Mouse (Mus musculus) frontal cortex, postnatal 10 days (tissue): ENCODE results near the gene Pbx3.

Experiments
- DNase-seq, 2 experiments: peaks; one replicate each; pipeline ENCODE4 v3.0.0; 2022; ENCODE audit warnings: low spot score in 2 of 2, mixed read lengths in 1 of 2

Gene Pbx3

DNA sequence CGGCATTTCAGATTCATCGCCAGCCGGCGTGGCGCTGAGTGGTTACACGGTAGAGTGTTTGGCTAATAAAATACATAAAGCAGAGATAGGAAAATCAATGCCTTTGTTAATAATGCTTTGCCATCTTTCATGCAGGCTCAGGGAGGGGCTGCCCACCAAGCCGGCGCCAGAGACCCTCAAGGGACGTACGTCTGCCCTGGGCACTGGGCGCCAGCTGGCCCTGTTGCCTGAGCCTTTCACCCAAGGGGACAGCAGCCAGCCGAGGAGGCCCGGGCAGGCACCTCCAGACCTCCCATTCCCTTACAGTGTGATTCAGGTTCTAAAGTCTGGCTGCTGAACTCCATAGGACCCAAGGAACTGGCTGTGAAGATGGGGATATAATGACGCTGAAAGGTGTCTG lies 225.5 kb downstream of the Pbx3 start:
- no peak for DNase-seq

GRCm38 (mm10) chr2:34147036-34147435 lies 225.9 kb downstream of the Pbx3 start:
- no peak for DNase-seq

GRCm38 (mm10) chr2:34146431-34146830 lies 226.5 kb downstream of the Pbx3 start:
- DNase-seq = no peak

- peak; percentile 17 to 29 for DNase-seq
Observed at GRCm38 (mm10) chr2:34139470-34140158, 233.3 kb downstream of the Pbx3 start.

- DNase-seq = no peak
Observed at GRCm38 (mm10) chr2:34135316-34135715, 237.6 kb downstream of the Pbx3 start.

DNA sequence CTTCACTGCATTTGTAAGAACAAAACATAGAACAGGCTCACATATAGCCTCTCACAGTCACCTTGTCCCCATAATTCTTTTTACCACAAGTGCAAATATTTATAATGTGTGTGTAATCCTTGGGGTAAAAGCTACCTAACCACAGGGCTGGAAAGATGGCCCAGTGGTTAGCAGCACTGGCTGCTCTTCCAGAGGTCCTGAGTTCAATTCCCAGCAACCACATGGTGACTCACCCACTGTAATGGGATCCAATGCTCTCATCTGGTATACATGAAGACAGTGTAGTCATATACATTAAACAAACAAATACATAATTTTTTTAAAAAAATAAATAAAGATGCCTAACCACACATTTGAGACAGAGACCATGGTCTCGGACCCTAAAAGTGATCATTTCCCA lies 240.2 kb downstream of the Pbx3 start:
- DNase-seq = no peak

GRCm38 (mm10) chr2:34129674-34130267 lies 243.2 kb downstream of the Pbx3 start:
- DNase-seq = no peak

DNA sequence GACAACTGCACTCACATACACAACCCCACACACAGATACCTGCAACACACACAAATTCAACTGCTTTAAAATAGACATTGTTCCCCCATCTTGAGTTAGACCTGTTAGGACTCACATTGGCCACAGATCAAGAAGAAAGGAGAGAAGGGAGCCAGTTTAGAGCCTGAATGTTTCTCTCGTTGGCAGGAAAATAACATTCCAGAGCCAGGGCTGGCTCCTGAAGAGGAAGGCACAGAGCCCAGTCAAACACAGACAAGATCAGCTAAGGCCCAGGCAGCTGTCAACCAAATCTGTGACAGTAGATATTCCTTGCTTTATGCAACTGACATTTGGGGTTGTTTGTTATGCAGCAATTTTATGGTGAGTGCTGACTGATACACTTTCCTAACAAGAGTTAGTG lies 245.1 kb downstream of the Pbx3 start:
- DNase-seq = no peak

DNA sequence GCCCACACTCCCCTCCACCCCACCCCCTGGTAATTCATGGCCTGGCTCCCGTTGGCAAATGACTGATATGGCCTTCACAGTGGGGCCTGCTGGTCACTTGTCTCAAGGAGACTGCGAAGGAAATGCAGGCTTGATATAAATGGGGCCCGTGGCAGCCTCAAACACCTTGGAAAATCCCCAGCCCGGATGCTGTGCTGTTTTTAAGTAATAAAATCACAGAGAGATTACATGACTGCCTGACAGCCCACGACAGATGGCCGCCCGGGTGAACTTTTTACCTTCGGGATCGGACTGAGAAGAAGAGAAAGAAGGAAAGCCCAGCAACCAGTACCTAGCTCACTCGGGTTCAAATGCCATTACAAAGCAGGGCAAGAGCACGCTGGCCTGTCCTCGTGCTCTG lies 249.0 kb downstream of the Pbx3 start:
- no peak for DNase-seq
